Mouse (Mus musculus) cortical plate, adult 2 months (tissue): ENCODE results near the gene 4930407I10Rik. TPM values are rescaled to one million over a fixed set of nuclear protein-coding genes. Genes with fewer than 3 reads are reported as not detected.

ENCODE experiments used
- H3K27ac ChIP-seq: fragments of 200-500 bp; 2 replicates; pipeline ENCODE4 v1.5.1; 2012; ENCODE audit warnings: low read length, control low read depth, inconsistent platforms; ENCODE audit not compliant: insufficient read depth
- H3K4me1 ChIP-seq: fragments of 200-500 bp; 2 replicates; pipeline ENCODE4 v1.6.1; 2011; ENCODE audit warnings: low read length; ENCODE audit not compliant: control insufficient read depth, insufficient read depth
- H3K4me3 ChIP-seq: fragments of 200-500 bp; 2 replicates; pipeline ENCODE4 v1.5.1; 2011; ENCODE audit warnings: mild to moderate bottlenecking, low read length, control low read depth; ENCODE audit not compliant: insufficient read depth
- CTCF ChIP-seq: fragments of 200-500 bp; IDR thresholded peaks from 2 replicates; pipeline ENCODE4 v1.5.1; 2011; ENCODE audit warnings: mild to moderate bottlenecking, control low read depth, low read length; ENCODE audit not compliant: insufficient read depth; ENCODE audit errors: extremely low read depth
- POLR2A ChIP-seq: fragments of 200-500 bp; IDR thresholded peaks from 2 replicates; pipeline ENCODE4 v1.6.1; 2011; ENCODE audit warnings: mild to moderate bottlenecking, low read length, control low read depth; ENCODE audit not compliant: insufficient read depth; ENCODE audit errors: extremely low read depth
- polyA plus RNA-seq: library from polyadenylated mRNA; depleted of rRNA; stranded (reverse); fragments of >200 nt; gene quantifications from 2 replicates; pipeline ENCODE4 v1.2.3, GENCODE M21; 2012

4930407I10Rik gene
- polyA plus RNA-seq, 1 experiment: not detected

GRCm38 (mm10) chr15:82047080-82047883, 11.7 kb upstream of the 4930407I10Rik start, which contains the start of gene Snu13:
Gene Snu13 (minus strand): TSS chr15:82047598.
- H3K4me1 ChIP-seq: peaks cover 3% of the 10 kb centered on the region; the same call in 1 of the 2 replicates

GRCm38 (mm10) chr15:82052544-82052943, 6.4 kb upstream of the 4930407I10Rik start:
- Histone ChIP-seq H3K4me3 (no peak overlapping the region), H3K4me1 (no peaks in the 10 kb centered on the region), H3K27ac (no peak overlapping the region)
- TF ChIP-seq POLR2A: no peak
- no peak for TF ChIP-seq CTCF

More at GRCm38 (mm10) chr15:82047080-82047883, 11.7 kb upstream of the 4930407I10Rik start, which contains the start of gene Snu13:
- H3K27ac ChIP-seq: peak within 1 kb of the TSS; percentile 90
- H3K4me3 ChIP-seq: peak within 1 kb of the TSS; percentile 84
- TF ChIP-seq CTCF (no peak), POLR2A (peak; percentile 84)

DNA sequence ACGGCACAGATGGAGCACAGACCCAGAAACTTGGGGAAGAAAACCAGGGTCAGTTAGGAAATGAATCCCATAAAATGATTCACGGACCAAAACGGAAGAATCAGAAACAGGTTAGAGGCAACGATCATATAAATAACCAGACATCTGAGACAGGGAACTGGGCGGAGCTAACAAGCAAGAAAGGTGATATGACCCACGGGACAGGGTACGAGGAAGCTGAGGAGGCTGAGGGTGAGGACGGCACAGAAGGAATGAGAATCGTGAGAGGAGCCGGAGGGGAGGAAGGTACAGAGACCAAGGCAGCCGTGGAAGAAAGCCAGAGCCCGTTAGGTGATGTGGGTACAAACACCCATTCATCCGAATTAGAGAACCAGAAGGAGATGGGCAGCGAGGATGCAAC, 5.0 kb downstream of the 4930407I10Rik start:
- Histone ChIP-seq H3K27ac (no peak overlapping the region), H3K4me1 (no peaks in the 10 kb centered on the region), H3K4me3 (no peak overlapping the region)
- TF ChIP-seq POLR2A (no peak), CTCF (no peak)

DNA sequence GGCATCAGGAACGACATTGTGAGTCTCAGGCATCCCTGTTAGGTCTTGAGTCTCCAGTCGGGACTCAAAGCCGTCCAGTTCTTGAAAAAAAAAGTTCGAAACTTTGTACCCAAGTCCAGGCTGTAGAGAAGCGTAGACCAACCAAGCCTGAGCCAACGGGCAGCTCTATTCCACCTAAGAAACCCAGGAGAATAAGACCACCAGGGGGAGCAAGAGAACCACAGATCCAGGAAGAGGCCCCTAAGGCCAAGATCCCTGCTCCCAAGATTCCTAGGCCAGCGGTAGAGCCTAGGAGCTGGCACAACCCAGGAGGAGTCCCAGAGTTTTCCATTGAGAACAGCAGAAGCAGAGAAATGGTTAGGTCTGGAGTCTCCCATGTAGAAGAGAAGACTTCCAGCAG, 6.6 kb downstream of the 4930407I10Rik start:
- peak; percentile 77 for TF ChIP-seq CTCF
- TF ChIP-seq POLR2A: no peak
- no peak overlapping the region for H3K4me3 ChIP-seq
- H3K27ac ChIP-seq: no peak overlapping the region
- H3K4me1 ChIP-seq: no peaks in the 10 kb centered on the region

DNA sequence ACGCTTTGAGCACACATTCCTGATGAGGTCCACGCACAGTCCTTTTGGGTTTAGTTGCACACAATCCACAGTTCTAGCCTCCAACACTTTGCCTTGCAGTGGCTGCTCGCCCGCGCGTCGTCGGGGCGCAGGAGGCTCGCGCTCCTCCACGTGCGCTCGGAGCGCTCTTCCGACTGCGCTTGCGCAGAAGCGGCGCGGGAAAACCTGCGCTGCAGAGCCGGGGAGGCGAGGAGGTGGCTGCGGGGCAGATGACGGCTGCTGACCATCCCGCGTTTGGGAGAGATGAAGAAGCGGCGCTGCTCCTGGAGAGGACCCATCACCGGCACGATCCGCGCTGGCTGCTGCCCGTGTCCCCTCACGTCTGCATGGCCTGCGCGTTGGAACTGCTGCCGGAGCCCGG, 10.9 kb downstream of the 4930407I10Rik start, which contains the start of gene Mei1:
Gene Mei1 (plus strand): TSS at position 99 of the 400 bp plus-strand sequence.
- no peaks in the 10 kb centered on the region for H3K4me1 ChIP-seq
- peak within 1 kb of the TSS; percentile 13 for H3K4me3 ChIP-seq
- no peak within 1 kb of the TSS for H3K27ac ChIP-seq
- TF ChIP-seq POLR2A (no peak), CTCF (no peak)

- Histone ChIP-seq H3K4me1 (no peaks in the 10 kb centered on the region), H3K27ac (no peak overlapping the region), H3K4me3 (no peak overlapping the region)
- TF ChIP-seq CTCF (no peak), POLR2A (no peak)
These were observed 13.0 kb downstream of the 4930407I10Rik start for GRCm38 (mm10) chr15:82071816-82072469.

GRCm38 (mm10) chr15:82073490-82073889, 14.5 kb downstream of the 4930407I10Rik start:
- Histone ChIP-seq H3K4me3 (no peak overlapping the region), H3K4me1 (no peaks in the 10 kb centered on the region), H3K27ac (no peak overlapping the region)
- TF ChIP-seq CTCF (no peak), POLR2A (no peak)

- H3K27ac ChIP-seq: no peak overlapping the region
- H3K4me3 ChIP-seq: no peak overlapping the region
- no peak for TF ChIP-seq CTCF
- TF ChIP-seq POLR2A: no peak
- H3K4me1 ChIP-seq: no peaks in the 10 kb centered on the region
These were observed 20.9 kb downstream of the 4930407I10Rik start for GRCm38 (mm10) chr15:82079883-82080282.

DNA sequence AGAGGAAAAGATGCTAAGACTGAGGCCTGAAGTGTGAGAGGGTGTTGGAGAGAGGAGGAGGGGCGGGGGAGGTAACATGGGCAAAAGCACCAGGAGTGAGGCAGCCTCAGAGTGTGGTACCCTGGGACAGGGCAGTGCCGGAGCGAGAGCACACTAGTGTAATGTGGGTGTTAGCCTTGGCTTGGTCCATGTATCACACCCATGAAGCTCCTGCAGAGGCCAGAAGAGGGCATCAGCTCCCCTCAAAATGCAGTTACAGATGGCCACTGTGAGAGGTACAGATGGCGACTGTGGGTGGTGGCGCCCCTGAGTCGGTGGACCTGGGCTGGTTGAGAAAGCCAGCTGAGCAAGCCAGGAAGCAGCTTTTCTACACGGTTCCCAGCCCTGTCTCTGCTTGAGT, 22.2 kb downstream of the 4930407I10Rik start:
- no peak overlapping the region for H3K27ac ChIP-seq

DNA sequence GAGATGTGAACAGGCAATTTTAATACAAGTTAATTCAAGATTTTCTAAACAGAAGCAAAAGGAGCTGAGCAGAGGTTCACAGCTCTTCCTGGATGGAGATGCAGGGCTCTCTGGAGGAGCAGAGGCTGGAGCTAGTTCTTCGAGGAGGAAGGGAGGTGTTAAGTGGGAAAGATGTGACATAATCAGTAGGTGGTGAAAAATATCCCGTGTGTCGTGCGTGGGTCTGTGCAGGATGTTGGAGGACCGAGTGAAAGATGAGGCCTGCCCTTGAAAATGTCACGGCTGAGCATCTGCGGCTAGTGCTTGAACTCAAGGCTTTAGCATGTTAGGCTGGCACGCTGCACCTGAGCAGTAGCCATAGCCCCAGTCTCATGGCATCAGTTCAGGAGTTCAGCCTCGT, 26.7 kb downstream of the 4930407I10Rik start:
- Histone ChIP-seq H3K4me1 (peaks cover 3% of the 10 kb centered on the region), H3K27ac (peak overlapping the region; percentile 75), H3K4me3 (no peak overlapping the region)
- TF ChIP-seq CTCF (no peak), POLR2A (no peak)

More for the DNA sequence above, 22.2 kb downstream of the 4930407I10Rik start:
- Histone ChIP-seq H3K4me1 (no peaks in the 10 kb centered on the region), H3K4me3 (no peak overlapping the region)
- TF ChIP-seq CTCF: peak; percentile 74
- no peak for TF ChIP-seq POLR2A
